Mouse (Mus musculus) ES-Bruce4 (cell line): ENCODE measurements around the gene Crhr2. TPM values are rescaled to one million over a fixed set of nuclear protein-coding genes. Genes with fewer than 3 reads are reported as not detected.

Experiments
- H3K27ac ChIP-seq: 2 replicates; pipeline ENCODE4 v1.5.1; 2012; ENCODE audit warnings: low read length, inconsistent platforms; ENCODE audit not compliant: insufficient read depth
- H3K27me3 ChIP-seq: 2 replicates; pipeline ENCODE4 v1.6.1; 2012; ENCODE audit warnings: mild to moderate bottlenecking, low read length, inconsistent platforms; ENCODE audit not compliant: control insufficient read depth, poor library complexity, insufficient read depth, severe bottlenecking
- H3K36me3 ChIP-seq: 2 replicates; pipeline ENCODE4 v1.6.1; 2012; ENCODE audit warnings: inconsistent platforms, mild to moderate bottlenecking, low read length, moderate library complexity; ENCODE audit not compliant: control insufficient read depth, poor library complexity, insufficient read depth, severe bottlenecking
- H3K4me1 ChIP-seq: one replicate; pipeline ENCODE4 v1.8.1; 2011; ENCODE audit warnings: low read length; ENCODE audit not compliant: control insufficient read depth, insufficient read depth
- H3K4me3 ChIP-seq: 2 replicates; pipeline ENCODE4 v1.5.1; 2011; ENCODE audit warnings: low read depth, mild to moderate bottlenecking, low read length
- H3K9ac ChIP-seq: 2 replicates; pipeline ENCODE4 v1.6.1; 2012; ENCODE audit warnings: low read depth, mild to moderate bottlenecking, inconsistent platforms; ENCODE audit not compliant: poor library complexity, severe bottlenecking
- H3K9me3 ChIP-seq: replicated peaks from 2 replicates; pipeline ENCODE4 v1.6.1; 2012; ENCODE audit warnings: mild to moderate bottlenecking, low read length, inconsistent platforms; ENCODE audit not compliant: control insufficient read depth, poor library complexity, insufficient read depth, severe bottlenecking
- CTCF ChIP-seq: IDR thresholded peaks from one replicate; pipeline ENCODE4 v1.8.1; 2011; ENCODE audit warnings: low read depth, low read length
- EP300 ChIP-seq: IDR thresholded peaks from 2 replicates; pipeline ENCODE4 v1.6.1; 2011; ENCODE audit warnings: low read depth, low read length; ENCODE audit not compliant: insufficient read depth
- POLR2A ChIP-seq: IDR thresholded peaks from one replicate; pipeline ENCODE4 v1.8.1; 2011; ENCODE audit warnings: low read length; ENCODE audit not compliant: insufficient read depth
- polyA plus RNA-seq: library from polyadenylated mRNA; stranded (reverse); fragments of >200 nt; gene quantifications from 2 replicates; pipeline ENCODE4 v1.2.4, GENCODE M21; 2011; ENCODE audit warnings: low read depth; ENCODE audit not compliant: missing spikeins, insufficient read depth, insufficient read length

Crhr2 gene
- not detected in 2 replicates for polyA plus RNA-seq

- Histone ChIP-seq H3K36me3 (no peaks in the 10 kb centered on the region), H3K4me1 (no peaks in the 10 kb centered on the region), H3K4me3 (no peak within 1 kb of the TSS), H3K27ac (no peak within 1 kb of the TSS), H3K9ac (no peak within 1 kb of the TSS), H3K27me3 (no peaks in the 10 kb centered on the region), H3K9me3 (no peaks in the 10 kb centered on the region)
- TF ChIP-seq CTCF (no peak), POLR2A (no peak), EP300 (no peak)
Measured at GRCm38 (mm10) chr6:55132794-55133193, at the start of gene Crhr2. Gene Crhr2, minus strand, starts transcription at chr6:55133016.

GRCm38 (mm10) chr6:55179560-55179959, 46.7 kb upstream of the Crhr2 start:
- H3K27me3 ChIP-seq: no peaks in the 10 kb centered on the region
- peaks cover 8% of the 10 kb centered on the region for H3K9me3 ChIP-seq
- no peak overlapping the region for H3K9ac ChIP-seq
- TF ChIP-seq CTCF: no peak
- no peaks in the 10 kb centered on the region for H3K4me1 ChIP-seq
- H3K36me3 ChIP-seq: no peaks in the 10 kb centered on the region
- H3K27ac ChIP-seq: no peak overlapping the region
- no peak overlapping the region for H3K4me3 ChIP-seq

DNA sequence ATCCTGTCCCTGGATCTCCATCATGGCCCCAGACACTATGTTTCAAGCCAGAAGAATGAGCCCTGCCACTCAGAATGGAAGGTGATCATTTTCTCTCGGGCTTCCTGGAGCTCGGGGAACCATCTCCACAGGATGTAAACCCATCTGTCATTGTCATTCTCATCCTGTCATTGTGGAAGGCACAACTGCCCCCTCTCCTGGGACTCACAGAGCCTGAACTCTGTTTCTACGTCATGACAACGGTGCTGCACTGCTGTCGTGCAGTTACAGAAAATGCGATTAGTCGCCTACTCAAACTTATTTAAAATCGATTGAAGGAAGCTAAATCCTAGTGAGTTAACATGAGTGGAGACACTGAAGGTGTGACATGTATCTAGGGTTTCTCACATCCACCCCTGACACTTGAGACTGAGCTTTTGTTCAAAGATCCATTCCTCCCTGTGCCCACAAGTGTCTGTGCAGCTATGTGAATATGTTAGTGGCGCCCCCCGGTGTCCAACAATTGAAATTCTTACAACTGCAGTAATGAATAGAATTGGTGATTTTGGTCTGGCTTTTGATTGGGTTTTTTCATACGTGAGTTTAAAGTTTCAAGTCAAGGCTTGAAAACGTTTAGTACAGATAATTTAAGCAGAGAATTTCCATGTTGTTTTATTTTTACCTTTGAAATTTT, 44.4 kb upstream of the Crhr2 start:
- H3K27me3 ChIP-seq: no peaks in the 10 kb centered on the region
- no peak overlapping the region for H3K4me3 ChIP-seq
- TF ChIP-seq EP300 (no peak), CTCF (peak; percentile 7)

DNA sequence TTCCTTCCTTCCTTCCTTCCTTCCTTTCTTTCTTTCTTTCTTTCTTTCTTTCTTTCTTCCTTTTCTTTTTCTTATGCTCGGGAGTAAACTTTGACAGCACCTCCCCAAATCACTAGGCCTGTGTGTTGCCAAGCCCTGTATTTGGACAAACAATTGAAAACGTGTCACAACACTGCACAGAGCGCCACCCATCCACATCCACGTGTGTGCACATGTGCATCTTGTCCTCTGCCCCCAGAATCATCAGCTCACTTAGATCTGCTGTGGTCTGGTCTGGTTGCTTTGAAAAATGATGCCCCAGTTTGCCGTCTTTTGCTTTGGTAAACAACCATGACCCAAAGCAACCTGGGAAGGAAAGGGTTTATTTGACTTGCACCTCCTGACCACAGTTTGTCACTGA, 43.1 kb upstream of the Crhr2 start:
- H3K4me1 ChIP-seq: no peaks in the 10 kb centered on the region
- H3K27ac ChIP-seq: no peak overlapping the region
- H3K27me3 ChIP-seq: no peaks in the 10 kb centered on the region

More for the DNA sequence above, 44.4 kb upstream of the Crhr2 start:
- no peaks in the 10 kb centered on the region for H3K36me3 ChIP-seq
- no peaks in the 10 kb centered on the region for H3K4me1 ChIP-seq
- no peak overlapping the region for H3K27ac ChIP-seq
- H3K9me3 ChIP-seq: no peaks in the 10 kb centered on the region
- H3K9ac ChIP-seq: no peak overlapping the region

DNA sequence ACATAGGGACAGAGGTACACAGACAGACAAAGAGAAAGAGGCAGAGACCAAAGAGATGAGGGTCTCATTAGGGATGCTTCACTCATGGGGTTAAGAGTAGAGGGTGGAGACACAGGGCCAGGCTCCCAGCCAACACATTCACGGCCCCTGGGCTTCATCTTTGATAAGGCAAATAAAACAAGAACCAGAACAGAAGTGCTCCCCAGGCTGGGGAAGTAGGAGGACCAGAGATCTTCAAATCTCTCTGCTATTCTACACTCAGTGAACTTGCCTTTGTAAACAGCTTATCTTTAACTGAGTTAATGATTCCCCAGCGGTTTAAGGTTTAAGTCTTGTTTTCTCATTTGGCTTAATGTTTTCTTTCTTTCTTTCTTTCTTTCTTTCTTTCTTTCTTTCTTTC, 42.6 kb upstream of the Crhr2 start:
- Histone ChIP-seq H3K4me3 (no peak overlapping the region), H3K9me3 (no peaks in the 10 kb centered on the region), H3K9ac (no peak overlapping the region), H3K4me1 (no peaks in the 10 kb centered on the region), H3K27me3 (no peaks in the 10 kb centered on the region), H3K27ac (no peak overlapping the region), H3K36me3 (no peaks in the 10 kb centered on the region)
- TF ChIP-seq POLR2A (no peak), CTCF (no peak), EP300 (no peak)

More for the DNA sequence above, 43.1 kb upstream of the Crhr2 start:
- no peaks in the 10 kb centered on the region for H3K36me3 ChIP-seq
- H3K4me3 ChIP-seq: no peak overlapping the region
- no peak overlapping the region for H3K9ac ChIP-seq
- no peak for TF ChIP-seq EP300
- TF ChIP-seq POLR2A: no peak
- TF ChIP-seq CTCF: no peak
- no peaks in the 10 kb centered on the region for H3K9me3 ChIP-seq

GRCm38 (mm10) chr6:55174741-55175181, 41.9 kb upstream of the Crhr2 start, which contains the start of gene Inmt:
Gene Inmt, minus strand, starts transcription at chr6:55175043.
- no peak within 1 kb of the TSS for H3K9ac ChIP-seq
- no peak within 1 kb of the TSS for H3K27ac ChIP-seq
- TF ChIP-seq EP300 (no peak), POLR2A (no peak), CTCF (no peak)
- H3K4me1 ChIP-seq: peaks cover 2% of the 10 kb centered on the region
- H3K27me3 ChIP-seq: no peaks in the 10 kb centered on the region
- no peaks in the 10 kb centered on the region for H3K36me3 ChIP-seq
- no peak within 1 kb of the TSS for H3K4me3 ChIP-seq
- H3K9me3 ChIP-seq: no peaks in the 10 kb centered on the region
